Mouse (Mus musculus): ENCODE data around the gene Lmbrd2.

Lmbrd2 gene

DNA sequence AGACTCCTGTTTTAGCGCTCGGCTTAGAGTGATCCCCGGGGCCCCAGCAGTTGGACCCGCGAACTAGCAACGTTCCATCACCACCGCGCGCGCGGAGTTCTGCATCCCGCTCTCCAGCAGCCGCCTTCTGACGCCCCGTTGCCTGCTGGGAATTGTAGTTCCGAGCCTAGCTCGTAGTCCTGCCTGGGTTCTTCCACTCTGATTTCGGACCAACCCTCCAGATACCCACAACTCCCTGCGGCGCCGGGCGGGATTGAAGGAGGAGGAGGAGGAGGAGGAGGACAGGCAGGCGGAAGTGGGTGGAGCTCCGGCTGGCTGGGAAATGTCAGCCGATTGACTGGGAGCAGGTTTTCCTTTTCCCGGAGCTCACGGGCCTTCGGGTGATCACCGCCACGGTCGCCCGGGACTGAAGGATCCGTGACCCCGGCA lies at the start of gene Lmbrd2:
Gene Lmbrd2, plus strand, starts transcription at position 299 of the 429 bp plus-strand sequence.
- peak; percentile 89 to 99 for DNase-seq (ENCODE audit: low spot score in 2 of 2)

DNA sequence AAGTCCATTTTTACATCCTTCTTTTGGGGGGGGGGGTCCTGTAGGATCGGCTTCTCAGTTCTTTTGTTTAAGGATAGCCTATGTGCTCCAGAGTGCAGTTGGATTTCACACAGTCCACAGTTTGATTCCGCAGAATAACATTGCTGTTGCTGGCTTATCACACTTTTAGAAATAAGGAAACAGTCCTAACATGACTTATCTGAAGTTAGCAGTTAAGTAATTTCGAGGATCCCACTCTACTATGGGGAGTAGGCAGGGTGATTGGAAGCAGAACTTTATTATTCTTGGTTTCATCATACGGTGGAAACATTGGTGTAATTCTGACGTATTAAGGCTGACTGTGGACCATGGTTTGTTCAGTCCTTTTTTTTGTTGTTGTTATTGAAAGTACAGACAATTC lies 49.7 kb upstream of the Lmbrd2 start:
- no peak for DNase-seq (ENCODE audit: low spot score in 2 of 2)

DNA sequence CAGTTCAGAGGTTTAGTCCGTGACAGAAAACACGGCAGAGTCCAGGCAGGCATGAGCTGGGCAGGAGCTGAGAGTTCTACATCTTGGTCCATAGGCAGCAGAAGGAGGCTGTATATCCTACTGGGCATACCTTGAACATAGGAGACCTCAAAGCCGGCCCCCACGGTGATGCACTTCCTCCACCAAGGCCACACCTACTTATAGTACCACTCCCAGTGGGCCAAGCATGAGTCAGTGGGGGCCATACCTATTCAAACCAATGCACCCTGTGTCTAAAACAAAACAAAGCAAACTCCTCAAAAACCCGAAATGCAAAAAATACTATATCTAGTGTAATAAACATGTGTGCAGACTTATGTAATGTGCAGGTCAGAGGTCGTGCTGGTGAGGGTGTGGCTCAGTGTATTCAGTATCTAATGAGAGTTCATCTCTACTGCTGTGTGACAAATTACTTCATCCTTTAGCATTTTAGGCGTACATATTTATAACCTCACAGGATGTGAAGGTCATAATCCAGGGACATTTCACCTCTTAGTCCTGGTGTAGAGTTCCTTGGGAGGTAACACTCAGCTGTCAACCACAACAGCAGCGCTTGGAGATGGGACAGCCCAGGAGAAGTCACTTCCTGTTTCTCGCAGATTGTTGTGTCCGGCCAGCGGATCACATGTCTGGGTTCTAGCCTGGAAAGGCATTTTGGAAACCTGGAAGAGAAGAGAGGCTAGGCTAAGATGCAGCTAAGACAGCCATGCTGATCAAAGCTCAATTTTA lies 46.6 kb upstream of the Lmbrd2 start:
- no peak for DNase-seq (ENCODE audit: low spot score in 2 of 2)

DNA sequence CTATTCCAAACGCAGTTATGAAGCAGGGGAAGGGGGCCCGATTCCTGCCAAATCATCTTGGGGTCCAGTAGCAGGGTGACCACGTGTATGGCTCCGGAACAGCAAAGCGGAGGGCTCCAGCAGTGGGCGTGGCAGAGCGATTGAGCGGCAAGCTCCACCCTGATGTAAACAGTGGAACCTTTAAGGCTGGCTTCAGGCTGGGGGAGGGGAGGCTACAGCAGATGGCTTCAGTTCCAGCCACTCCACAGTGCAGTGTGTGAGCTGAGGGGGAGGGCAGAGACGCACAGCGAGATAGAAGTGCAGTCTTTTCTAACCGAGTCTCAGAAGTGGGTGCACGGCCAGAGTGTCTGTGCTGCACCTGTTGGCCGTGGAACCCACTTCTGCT lies 46.0 kb upstream of the Lmbrd2 start:
- peak in 1 of 2 experiments; percentile 53 for DNase-seq (ENCODE audit: low spot score in 2 of 2)

DNA sequence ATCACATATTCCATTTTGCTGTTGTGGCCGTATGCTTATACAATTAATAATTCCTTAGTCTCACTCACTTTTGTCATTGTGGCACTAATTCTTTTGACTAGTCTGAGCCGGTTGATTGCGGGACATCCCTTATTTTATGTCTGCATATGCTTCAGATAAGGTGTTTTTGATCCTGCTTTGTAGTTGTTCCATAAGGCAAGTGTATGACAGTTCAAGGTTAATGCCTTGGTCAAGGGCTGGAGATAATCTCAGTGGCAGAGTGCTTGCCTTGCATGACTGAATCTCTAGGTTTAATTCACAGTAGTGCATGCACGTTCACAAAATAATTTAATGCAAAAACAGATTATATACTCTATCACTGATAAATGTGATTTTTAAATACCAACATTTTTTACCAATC lies 43.5 kb upstream of the Lmbrd2 start:
- no peak for DNase-seq (ENCODE audit: low spot score in 2 of 2)

DNA sequence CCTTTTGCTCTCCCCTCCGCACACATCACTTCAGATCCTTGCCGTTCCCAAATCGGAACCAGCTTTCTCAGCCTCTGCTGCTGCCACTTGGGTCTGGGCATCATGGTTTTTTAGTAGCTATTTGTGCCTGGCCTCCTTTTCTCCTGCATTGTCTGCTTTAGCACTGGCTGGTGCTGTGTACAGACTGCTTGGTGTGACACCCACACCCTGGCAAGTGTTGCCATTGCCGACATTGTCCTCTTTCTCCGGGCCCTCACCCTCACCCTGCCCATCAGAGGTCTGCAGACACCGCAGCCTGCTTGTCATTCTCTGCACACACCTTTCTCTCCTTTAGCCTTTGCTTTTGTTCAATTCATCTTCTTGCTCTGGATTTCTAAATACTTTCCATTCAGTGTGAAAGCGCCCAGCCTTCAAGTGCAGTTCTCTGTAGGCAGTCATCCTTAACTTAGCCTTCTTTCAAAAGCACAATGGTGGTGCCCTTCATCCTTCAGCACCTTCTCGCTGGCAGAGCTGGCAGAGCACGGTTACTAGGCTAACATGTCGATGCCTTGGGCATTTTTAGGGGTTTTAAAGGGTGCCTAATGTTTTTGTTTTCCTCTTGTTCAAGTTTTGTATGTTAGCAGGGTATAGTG lies 39.8 kb upstream of the Lmbrd2 start:
- DNase-seq (ENCODE audit: low spot score in 2 of 2), result no peak

DNA sequence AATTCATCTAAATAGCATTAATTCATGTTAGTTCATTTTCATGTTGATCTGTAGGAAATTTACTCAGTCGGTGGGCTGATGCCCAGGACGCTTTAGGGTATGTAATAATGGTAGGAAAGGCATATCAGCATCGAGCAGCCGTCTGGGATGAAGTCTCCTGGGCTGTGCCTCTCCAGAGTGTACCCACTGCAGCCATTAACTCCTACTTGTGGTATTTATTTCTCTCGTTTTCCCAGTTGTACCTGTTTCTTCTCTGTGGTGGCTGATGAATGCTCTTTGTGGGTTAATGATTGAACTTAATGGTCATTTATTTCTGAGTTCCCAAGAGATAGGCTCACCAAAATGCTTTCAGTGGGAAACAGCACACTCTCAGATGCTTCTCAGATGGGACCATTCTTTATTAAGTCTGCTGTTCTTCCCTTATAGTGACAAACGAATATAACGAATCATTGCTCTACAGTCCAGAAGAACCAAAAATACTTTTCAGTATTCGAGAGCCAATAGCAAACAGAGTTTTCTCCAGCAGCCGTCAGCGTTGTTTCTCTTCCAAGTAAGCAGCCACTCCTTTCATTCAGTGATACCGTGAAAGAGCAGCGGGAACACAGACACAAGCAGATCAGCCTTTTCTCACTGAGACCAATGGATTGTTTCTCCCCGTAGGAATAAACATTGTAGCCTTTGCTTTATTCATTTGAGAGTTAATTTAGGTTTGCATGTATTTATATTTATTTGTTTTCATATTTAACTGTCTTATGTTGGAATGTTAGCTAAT lies 33.9 kb upstream of the Lmbrd2 start:
- no peak for DNase-seq (ENCODE audit: low spot score in 2 of 2)

DNA sequence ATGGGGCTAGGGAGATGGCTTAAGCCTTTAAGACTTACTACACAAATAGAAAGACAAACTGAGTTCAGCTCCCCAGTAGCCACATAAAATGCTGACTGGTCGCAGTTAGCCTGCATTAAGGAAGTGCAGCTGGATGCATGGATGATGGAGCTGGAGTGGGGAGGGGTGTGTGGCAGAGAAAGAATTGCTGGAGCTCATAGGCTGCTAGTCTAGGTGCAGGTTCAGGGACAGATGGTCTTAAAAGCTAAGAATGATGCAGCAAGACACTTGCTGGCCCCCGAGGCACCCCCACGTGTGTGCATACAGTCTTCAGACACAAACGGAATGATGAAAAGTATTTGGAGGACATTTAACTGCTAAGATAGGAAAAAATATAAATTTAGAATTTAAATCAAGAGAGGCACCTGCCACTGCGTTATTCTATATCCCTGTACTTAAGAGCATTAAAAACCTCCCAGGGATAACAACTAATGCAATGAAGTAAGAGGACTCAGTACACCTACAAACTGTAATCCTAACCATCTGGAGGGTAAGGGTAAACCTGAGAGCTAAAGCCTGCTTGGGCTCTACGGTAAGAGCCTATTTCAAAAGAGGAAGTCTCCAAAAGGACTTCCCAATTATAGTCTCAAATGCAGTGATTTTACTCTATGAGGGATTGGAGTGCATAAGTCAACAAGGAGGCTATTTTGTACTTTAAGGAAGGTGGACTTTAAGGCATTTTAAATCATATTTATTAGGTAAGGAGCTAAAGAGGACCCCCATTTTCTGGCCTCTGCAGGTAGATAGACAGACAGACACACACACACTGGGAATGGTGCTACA lies 29.6 kb upstream of the Lmbrd2 start:
- no peak for DNase-seq (ENCODE audit: low spot score in 2 of 2)

DNA sequence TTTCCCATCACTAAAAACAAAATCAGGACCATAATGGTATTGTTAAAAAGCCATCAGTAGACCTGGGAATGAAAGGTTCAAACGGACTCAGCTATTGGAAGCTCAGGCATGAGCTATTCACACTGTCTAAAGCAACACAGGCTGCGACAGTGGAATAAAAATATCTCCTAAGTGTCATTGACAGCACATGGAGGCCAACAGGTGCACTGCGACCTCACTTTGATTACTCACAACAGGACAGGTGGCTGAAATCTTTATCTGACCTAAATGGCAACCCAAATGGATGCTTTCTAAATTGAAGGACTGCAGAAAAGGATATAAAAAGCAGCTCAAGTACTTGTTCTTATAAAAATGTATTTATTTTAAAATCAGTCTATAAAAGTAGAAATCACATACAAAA lies 28.7 kb upstream of the Lmbrd2 start:
- DNase-seq (ENCODE audit: low spot score in 2 of 2), result no peak

DNA sequence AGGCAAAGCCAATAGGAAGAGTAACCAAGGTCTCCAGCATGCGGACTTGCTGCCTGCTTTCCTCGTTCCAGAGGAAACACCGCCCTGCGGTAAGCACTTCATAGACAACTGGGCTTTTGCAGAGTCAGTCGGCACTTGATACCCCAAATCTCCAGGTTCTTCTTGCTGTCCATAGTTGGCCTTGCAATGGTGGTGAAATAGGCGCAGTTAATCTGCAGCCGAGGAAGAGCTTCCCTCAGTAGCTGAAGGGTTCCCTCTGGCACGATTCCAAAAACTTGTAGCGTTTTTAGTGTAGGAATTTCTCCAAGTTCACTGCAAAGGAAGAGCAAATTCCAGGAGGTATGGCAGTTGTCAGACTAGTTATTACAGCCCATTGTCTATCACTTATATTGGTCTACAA lies 26.8 kb upstream of the Lmbrd2 start:
- DNase-seq (ENCODE audit: low spot score in 2 of 2), result no peak

DNA sequence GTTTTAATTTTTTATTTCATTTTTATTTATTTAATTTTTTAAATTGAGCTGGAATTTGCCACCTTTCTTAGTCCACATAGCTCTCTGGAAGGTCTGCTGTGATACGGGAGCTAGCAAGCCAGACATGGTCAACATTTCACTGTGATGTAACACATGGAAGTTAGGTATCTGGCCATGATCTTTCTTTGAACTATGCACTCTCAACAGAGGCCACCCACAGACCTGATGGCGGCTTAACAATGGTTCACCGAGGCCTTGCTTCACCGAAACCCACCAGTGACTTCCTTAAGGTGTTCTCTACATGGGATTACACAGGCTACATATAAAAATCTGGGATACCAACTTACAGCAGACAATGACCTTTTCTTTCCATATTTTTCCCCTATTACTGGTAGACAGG lies 26.2 kb upstream of the Lmbrd2 start:
- DNase-seq (ENCODE audit: low spot score in 2 of 2), result no peak

DNA sequence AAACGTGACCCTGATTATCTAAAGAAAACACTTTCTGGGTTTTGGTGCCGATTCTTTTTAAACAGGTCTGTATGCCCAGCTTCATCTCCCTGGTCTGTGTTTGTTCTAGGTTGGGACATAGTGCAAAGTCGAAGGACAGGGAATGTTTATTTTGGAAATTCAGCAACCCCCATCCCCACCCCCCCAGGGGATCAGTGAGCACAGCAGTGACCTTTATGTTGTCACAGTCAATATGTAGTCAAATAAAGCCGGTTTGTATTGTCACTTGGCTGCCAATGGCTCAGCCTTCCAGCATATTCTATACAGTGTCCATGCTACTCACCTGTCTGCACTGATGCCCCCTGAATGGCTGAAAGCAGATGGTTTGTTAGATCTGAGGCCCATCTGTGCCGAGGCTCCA lies 25.8 kb upstream of the Lmbrd2 start:
- no peak for DNase-seq (ENCODE audit: low spot score in 2 of 2)

DNA sequence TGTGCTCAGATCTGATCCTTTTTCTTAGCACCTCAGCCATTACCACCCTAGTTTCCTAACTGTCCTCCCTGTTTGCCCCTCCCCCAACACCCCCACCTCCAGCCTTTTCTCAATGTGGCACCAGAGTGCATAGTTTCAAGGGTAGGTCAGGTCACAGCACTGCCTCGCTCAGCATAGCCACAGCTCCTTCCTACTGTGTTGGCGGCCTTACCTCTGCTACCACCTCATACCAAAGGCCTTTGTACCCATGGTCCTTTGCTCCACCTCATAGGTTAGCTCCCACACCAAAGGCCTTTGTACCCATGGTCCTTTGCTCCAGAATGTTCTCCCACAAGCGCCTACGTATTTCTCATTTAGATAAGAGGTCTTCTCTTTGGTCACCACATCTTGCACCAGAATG lies 21.5 kb upstream of the Lmbrd2 start:
- no peak for DNase-seq (ENCODE audit: low spot score in 2 of 2)

DNA sequence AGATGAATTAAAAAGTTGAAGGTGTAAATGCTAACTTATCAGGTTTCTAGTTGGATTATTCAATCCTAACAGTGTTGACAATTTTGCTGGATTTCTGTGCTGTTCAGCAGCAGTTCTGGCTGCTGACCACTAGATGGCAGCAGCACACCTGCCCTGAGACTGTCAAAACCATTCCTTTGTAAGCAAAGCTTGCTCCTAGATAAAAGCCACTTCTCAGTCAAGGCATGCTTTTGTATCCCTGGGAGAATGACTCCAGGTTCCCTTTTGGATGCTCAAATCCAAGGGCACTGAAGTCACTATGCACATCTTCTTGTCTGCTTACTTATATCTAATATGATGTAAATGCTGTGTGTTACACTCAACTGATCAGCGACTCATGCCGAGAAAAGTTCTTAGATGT lies 20.3 kb upstream of the Lmbrd2 start:
- DNase-seq (ENCODE audit: low spot score in 2 of 2), result peak in 1 of 2 experiments; percentile 55

DNA sequence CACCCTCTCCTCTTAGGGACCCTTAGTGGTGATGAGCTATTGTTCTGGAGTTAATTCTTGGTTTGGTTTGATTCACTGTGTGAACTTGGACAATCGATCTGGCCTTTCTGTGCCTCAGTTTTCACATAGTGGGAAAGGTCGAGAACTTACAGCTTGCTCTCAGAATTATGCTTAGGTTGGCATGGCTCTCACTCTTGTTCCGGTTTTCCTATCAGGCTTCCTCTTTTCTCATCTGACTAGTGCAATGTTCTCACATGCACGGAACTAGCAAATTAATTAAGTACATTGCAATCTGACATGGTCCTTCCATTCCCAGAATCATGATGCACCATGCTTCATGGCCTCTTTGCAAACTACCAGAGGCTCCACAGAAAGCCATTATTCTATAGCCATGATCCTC lies 17.4 kb upstream of the Lmbrd2 start:
- DNase-seq (ENCODE audit: low spot score in 2 of 2), result no peak

DNA sequence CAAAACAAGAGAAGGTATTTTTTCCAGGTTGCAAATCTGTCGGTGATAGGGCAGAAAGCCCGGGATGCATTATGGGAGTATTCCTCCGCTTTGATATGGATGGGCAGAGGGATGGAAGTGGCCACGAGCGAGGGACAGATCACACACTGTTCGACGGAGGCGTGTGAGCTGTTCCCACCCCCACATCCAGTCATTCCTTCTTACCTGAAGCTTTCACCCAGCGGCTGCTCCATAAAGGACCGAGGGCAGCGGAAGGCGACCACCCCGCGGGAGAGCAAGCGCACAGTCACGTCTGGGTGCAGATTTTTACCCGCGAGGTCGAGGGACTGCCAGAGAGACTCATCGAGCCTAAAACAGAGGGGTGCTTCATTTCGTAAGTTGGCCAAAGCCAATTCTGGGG lies 15.5 kb upstream of the Lmbrd2 start:
- DNase-seq (ENCODE audit: low spot score in 2 of 2), result no peak

DNA sequence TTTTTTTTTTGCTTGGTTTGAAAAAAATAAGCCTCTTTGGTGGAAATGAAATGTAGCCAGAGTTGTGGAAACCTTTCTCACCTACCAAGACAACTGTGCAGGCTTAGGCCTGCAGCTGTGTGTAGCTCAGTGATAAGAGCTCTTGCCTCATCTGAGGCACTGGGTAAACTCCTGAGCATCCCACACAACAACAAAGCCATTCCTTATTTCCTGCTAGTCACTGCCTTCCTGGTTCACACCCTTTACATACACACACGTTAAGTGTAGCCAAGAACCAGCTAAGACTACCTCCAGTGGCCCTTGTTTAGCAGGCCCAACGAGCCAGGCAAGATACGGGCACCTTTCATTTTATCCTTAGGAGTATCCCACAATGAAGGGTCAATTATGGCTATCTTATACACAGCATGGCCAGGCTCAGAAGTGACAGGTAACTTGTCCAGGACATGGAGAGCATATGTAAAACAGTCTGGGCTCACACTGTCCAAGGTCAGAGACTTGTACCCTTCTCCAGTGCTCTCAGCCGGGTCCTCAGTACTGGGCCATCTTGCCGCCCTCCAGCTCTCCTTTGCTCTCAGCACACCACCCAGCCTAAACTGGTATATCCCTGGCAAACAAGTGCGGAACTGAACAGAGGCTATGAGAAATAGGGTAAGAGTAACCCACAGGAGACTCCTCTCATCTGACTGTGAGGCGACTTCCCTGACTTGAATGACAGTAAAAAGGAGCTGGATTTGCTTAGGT lies 13.1 kb upstream of the Lmbrd2 start:
- no peak for DNase-seq (ENCODE audit: low spot score in 2 of 2)

DNA sequence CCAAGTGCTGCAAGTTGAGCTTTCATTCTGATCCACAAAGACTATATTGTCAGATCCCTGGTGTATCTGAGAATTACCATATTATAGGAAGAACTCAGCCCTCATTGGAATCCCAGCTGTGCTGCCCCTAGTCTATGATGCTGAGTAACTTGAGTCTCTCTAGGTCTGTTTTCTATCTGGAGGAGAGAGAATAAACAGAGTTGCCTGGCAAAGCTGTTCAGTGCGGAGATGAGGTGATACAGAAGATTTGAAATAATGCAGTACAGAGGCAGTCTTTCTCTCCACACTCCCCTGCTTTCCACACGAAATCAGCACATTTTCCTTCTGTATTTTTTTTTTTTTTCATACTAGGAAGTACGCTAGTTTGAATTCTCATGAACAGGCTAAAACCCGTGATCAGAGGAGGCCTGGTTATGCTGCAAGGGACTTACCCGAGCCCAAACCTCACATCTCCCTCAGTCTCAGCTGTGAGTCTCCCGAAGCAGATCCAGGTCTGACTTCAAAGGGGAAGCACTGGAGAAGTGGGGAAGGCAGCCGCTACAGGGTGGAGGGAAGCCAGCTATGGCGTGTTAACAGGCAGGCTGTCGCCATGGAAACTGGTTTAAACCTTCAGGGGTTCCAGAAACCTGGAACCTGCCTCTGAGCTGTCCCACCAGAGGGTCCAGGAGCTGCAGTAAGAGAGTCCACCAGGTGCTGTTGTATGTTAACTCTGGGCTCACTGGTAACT lies 9.4 kb upstream of the Lmbrd2 start:
- DNase-seq (ENCODE audit: low spot score in 2 of 2), result no peak

DNA sequence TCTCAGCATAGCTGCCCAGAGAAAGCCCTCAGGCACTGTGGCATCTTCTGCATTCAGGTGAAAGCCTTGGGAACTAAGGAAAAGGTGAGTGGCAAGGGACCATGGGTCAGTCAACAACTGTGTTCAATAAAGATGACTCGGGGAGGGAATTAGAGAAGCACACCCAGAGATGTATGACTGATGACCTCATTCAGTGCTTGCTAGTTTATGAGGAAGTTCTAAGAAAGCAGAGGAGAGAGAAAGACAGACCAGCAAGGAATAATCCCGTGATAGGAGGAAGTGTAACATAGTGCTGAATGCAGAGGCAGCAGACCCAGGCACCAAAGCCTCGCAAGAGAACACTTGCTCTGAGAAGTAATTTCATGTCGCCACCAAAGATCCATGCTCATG lies 8.9 kb upstream of the Lmbrd2 start:
- no peak for DNase-seq (ENCODE audit: low spot score in 2 of 2)

DNA sequence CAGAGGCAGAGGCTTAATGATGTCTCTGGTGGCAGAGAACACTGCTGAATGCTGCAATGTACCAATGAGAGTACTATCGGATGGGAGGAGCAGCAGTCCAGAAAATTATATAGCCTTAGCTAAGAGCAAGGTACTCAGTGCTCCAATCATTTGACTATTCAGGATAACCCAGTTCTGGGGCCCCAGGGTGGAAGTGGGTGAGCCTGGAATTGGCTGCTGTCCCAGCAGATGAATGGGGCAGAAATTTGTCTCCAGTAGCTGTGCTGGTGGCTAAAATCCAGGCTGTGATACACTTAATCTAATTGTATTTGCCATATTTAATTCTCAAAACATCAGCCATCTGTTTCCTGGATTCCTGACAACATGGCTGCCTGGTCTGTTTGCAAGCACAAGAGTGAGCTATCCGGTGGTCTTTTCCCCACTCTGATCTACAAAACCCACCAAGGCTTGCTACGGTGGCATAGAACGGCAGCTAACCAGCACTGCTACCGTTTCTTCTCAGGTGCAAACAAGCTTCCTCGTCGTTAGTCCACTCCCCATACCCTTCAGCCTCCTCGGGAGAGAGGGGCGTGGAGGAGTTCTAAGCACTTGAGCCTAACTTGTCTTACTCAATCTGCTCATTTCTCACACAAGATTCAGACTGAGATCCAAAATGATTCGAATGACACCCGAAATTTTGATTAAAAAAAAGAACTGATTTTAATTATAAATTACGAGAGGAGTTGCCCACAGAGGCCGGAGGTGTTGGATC lies 7.5 kb upstream of the Lmbrd2 start:
- DNase-seq (ENCODE audit: low spot score in 2 of 2), result no peak

All from spleen, postnatal 10 days (tissue).